Mouse (Mus musculus) stomach, embryonic 15.5 days (tissue): Measurements from ENCODE around the gene Gpatch8. TPM values are rescaled to one million over a fixed set of nuclear protein-coding genes. Genes with fewer than 3 reads are reported as not detected.
A peak's percentile ranks its signal among the peaks of the same experiment; 100 is the strongest.

Source experiments
- ATAC-seq: fragments of 200-750 bp; cut with Nextera tagmentation; 2 replicates; pipeline ENCODE4 v1.8.0; 2017; ENCODE audit warnings: low read depth, moderate number of reproducible peaks, moderate TSS enrichment; ENCODE audit not compliant: insufficient read depth, low FRiP score
- H3K27ac ChIP-seq: fragments of 300-500 bp; sonication (generic); 2 replicates; pipeline ENCODE4 v1.5.1; 2015; ENCODE audit warnings: mild to moderate bottlenecking, inconsistent platforms
- H3K27me3 ChIP-seq: fragments of 300-500 bp; sonication (generic); replicated peaks from 2 replicates; pipeline ENCODE4 v1.6.1; 2015; ENCODE audit warnings: inconsistent platforms
- H3K36me3 ChIP-seq: fragments of 300-500 bp; sonication (generic); 2 replicates; pipeline ENCODE4 v1.6.1; 2015; ENCODE audit warnings: inconsistent platforms
- H3K4me1 ChIP-seq: fragments of 300-500 bp; sonication (generic); 2 replicates; pipeline ENCODE4 v1.6.1; 2015; ENCODE audit warnings: inconsistent platforms
- H3K4me2 ChIP-seq: fragments of 300-500 bp; sonication (generic); 2 replicates; pipeline ENCODE4 v1.6.1; 2015; ENCODE audit warnings: mild to moderate bottlenecking, inconsistent platforms
- H3K4me3 ChIP-seq: fragments of 300-500 bp; sonication (generic); replicated peaks from 2 replicates; pipeline ENCODE4 v1.5.1; 2015; ENCODE audit warnings: inconsistent platforms
- H3K9ac ChIP-seq: fragments of 300-500 bp; sonication (generic); 2 replicates; pipeline ENCODE4 v1.6.1; 2015; ENCODE audit warnings: inconsistent platforms
- H3K9me3 ChIP-seq: fragments of 300-500 bp; sonication (generic); 2 replicates; pipeline ENCODE4 v1.6.1; 2016; ENCODE audit warnings: inconsistent platforms
- WGBS: fragments of 180-500 bp; shearing (Covaris S2); methylation state at CpG from one replicate; pipeline ENCODE4 v1.1.7; 2015; 5-methylcytosine and 5-hydroxymethylcytosine counted together
- polyA plus RNA-seq: library from polyadenylated mRNA; unstranded; fragments of >200 nt; fragmentation: Nextera tagmentation; extraction: Ambion mirVana; gene quantifications from 2 replicates; pipeline ENCODE4 v1.2.1, GENCODE M21; 2015

The Gpatch8 gene
- 47.4 and 51.0 TPM in 2 replicates for polyA plus RNA-seq

DNA sequence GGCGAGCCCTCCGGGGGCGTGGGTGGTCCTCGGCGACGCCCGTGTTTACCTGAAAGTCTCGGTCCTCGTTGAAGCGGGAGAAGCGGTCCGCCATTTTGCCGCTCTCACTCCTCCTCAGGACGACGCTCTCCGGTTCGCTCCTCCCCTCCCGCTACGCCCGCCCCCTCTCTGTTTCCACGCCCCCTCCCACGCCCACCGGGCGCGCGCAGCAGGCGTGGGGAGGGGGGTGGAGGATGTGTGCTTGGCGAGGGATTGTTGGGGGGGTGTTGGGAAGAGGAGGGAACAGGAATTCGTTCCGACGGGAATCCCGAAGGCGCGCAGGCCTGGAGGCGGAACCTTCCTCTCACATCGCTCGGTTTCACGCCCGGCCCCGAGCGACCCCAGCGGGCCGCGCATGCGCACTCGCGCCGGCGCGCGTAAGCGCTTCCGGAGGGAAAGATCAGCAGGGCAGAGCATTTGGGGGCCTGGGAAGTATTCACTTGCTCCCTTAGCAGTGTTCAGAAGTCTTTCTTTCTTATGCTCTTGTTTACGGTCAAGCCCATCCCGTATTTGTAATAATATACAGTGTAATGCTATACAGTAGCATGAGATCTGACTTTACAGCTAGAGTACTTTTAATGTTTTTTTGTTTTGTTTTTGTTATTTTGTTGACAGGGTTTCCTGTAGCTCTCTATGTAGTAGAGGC lies at the start of gene Gpatch8:
TSS of gene Gpatch8 (minus strand) at position 362 of the 685 bp plus-strand sequence.
- Histone ChIP-seq H3K27me3 (no peaks in the 10 kb centered on the region), H3K4me2 (peak within 1 kb of the TSS; percentile 64), H3K27ac (peak within 1 kb of the TSS; percentile 93), H3K4me3 (peak within 1 kb of the TSS; percentile 100), H3K36me3 (no peaks in the 10 kb centered on the region), H3K9ac (peak within 1 kb of the TSS; percentile 99), H3K4me1 (peaks cover 7% of the 10 kb centered on the region; the same call in 1 of the 2 replicates), H3K9me3 (no peaks in the 10 kb centered on the region)
- ATAC-seq, result peak; percentile 98
- WGBS, result under 1% methylated on average over 46 of the region's 55 CpGs

DNA sequence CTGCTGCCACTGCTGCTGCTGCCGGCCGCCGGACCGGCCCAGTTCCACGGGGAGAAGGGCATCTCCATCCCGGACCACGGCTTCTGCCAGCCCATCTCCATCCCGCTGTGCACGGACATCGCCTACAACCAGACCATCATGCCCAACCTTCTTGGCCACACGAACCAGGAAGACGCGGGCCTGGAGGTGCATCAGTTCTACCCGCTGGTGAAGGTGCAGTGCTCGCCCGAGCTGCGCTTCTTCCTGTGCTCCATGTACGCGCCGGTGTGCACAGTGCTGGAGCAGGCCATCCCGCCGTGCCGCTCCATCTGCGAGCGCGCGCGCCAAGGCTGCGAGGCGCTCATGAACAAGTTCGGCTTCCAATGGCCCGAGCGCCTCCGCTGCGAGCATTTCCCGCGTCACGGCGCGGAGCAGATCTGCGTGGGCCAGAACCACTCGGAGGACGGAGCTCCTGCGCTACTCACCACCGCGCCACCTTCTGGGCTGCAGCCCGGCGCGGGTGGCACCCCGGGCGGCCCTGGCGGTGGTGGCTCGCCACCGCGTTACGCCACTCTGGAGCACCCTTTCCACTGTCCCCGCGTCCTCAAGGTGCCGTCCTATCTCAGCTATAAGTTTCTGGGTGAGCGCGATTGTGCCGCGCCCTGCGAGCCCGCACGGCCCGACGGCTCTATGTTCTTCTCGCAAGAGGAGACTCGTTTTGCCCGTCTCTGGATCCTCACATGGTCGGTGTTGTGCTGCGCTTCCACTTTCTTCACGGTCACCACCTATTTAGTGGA lies 48.8 kb upstream of the Gpatch8 start:
- H3K4me2 ChIP-seq, result peak overlapping the region; percentile 86
- H3K27ac ChIP-seq, result peak overlapping the region; percentile 97
- peak; percentile 11; the same call in 1 of the 2 replicates for ATAC-seq
- no peaks in the 10 kb centered on the region for H3K36me3 ChIP-seq
- peaks cover 22% of the 10 kb centered on the region for H3K4me1 ChIP-seq
- WGBS, result under 1% methylated on average over 69 of the region's 74 CpGs
- H3K9me3 ChIP-seq, result no peaks in the 10 kb centered on the region
- H3K27me3 ChIP-seq, result no peaks in the 10 kb centered on the region
- peak overlapping the region; percentile 77 for H3K4me3 ChIP-seq
- H3K9ac ChIP-seq, result peak overlapping the region; percentile 81

DNA sequence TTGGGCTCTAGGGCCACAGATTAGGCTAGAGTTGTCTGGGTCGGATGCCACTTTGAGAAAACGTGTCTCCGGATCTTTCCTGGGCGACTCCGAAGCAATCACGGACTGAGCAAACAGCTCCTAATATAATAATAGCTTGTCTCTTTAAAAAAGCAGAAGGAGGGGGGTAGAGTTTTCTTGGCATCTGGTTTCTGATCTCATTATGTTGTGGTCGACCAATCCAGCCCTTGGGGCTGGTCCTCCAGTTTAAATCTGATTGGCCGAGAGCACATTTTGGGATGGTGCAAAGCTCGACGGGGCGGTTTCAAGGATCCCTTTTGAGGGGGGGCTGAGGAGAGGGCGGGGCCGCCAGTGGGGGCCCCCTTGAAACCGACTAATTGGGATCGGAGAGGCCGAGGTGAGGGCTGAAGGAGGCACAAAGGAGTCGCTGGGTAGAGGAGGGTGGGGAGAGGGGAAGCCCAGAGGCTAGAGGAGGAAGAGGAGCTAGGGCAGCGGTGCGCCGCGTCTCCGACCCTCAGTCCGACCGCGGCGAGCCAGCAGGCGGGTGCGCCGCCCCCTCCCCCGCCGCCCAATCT lies 47.9 kb upstream of the Gpatch8 start, which contains the start of gene Fzd2:
TSS of gene Fzd2 (plus strand) at position 387 of the 575 bp plus-strand sequence.
- peak; percentile 89 for ATAC-seq
- no peaks in the 10 kb centered on the region for H3K9me3 ChIP-seq
- H3K27me3 ChIP-seq, result no peaks in the 10 kb centered on the region
- WGBS, result under 1% methylated on average over 31 of the region's 31 CpGs
- peak within 1 kb of the TSS; percentile 77 for H3K4me3 ChIP-seq
- H3K36me3 ChIP-seq, result no peaks in the 10 kb centered on the region
- peak within 1 kb of the TSS; percentile 86 for H3K4me2 ChIP-seq
- H3K4me1 ChIP-seq, result peaks cover 15% of the 10 kb centered on the region
- H3K9ac ChIP-seq, result peak within 1 kb of the TSS; percentile 81
- H3K27ac ChIP-seq, result peak within 1 kb of the TSS; percentile 97

DNA sequence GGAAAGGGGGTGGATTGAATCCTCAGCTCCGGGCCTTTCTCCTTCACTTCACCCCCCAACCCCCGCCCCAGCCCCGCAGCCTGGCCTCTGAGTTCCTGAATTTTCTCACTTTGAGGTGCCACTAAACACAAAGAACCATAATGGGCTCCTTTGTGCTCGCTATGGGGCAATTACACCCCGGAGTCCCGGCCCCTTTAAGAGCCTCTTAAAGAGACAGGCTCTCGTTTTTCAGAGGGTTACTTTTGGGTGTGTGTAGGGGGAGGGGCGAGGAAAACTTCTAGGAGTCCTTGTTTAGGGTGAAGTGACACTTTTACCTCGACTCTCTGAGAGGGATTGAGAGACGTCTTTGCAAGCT lies 47.3 kb upstream of the Gpatch8 start:
- no peaks in the 10 kb centered on the region for H3K27me3 ChIP-seq
- H3K9me3 ChIP-seq, result no peaks in the 10 kb centered on the region
- H3K27ac ChIP-seq, result peak overlapping the region; percentile 97
- H3K9ac ChIP-seq, result peak overlapping the region; percentile 20; the same call in 1 of the 2 replicates
- ATAC-seq, result peak; percentile 63
- WGBS, result under 1% methylated on average over 10 of the region's 10 CpGs
- peak overlapping the region; percentile 86 for H3K4me2 ChIP-seq
- H3K36me3 ChIP-seq, result no peaks in the 10 kb centered on the region
- H3K4me3 ChIP-seq, result peak overlapping the region; percentile 77
- H3K4me1 ChIP-seq, result peaks cover 9% of the 10 kb centered on the region

DNA sequence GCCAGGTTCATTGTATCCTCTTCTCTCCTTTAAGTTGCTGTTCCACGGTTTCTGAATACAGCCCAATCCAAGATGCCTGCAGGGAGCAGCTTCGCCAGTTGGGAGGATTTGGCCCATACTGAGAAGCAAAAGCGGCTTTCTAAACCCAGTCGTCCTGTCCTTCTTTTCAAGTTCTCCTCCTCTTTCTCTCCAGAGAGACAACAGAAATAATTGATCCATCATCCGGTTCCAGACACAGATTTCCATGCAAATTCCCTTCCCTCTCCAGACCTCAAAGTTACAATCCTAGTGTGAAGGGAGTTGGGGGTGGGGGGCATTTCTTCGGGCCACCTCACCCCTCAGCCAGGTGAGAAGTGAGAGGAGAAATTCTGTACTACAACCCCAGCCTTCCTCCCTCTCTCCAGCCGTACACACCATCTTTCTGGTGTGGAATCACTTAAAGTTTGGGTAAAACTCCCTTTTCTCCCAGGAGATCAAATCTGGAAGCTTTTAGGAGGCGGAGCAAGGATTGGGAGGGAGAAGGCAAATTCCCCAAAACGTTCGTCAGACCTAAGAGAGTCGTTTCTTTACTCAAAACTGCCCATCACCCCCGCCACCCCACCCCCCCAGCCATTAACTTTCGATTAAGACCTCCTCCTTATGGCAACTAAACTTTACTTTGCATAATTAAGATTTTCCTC lies 46.8 kb upstream of the Gpatch8 start:
- H3K36me3 ChIP-seq, result no peaks in the 10 kb centered on the region
- H3K4me3 ChIP-seq, result peak overlapping the region; percentile 77
- peaks cover 4% of the 10 kb centered on the region; the same call in 1 of the 2 replicates for H3K4me1 ChIP-seq
- no peak for ATAC-seq
- peak overlapping the region; percentile 86 for H3K4me2 ChIP-seq
- peak overlapping the region; percentile 97 for H3K27ac ChIP-seq
- WGBS, result 4% methylated on average over 13 of the region's 13 CpGs
- no peaks in the 10 kb centered on the region for H3K9me3 ChIP-seq
- no peaks in the 10 kb centered on the region for H3K27me3 ChIP-seq
- peak overlapping the region; percentile 20 for H3K9ac ChIP-seq

DNA sequence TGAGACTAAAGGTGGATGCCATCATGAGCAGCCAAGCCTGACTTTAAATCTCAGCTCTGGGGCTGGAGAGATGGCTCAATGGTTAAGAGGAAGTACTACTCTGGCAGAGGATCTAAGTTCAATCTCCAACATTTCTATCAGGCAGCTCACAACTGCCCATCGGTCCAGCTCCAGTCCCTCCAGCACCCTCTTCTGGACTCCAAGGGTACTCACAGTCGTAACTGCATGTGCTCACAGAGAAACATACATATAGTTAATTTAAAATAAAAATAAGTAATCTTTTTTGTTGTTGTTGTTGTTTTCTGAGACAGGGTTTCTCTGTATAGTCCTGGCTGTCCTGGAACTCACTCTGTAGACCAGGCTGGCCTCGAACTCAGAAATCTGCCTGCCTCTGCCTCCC lies 43.7 kb upstream of the Gpatch8 start:
- no peak for ATAC-seq
- H3K4me2 ChIP-seq, result no peak overlapping the region
- 84% methylated on average over 3 of the region's 3 CpGs for WGBS

DNA sequence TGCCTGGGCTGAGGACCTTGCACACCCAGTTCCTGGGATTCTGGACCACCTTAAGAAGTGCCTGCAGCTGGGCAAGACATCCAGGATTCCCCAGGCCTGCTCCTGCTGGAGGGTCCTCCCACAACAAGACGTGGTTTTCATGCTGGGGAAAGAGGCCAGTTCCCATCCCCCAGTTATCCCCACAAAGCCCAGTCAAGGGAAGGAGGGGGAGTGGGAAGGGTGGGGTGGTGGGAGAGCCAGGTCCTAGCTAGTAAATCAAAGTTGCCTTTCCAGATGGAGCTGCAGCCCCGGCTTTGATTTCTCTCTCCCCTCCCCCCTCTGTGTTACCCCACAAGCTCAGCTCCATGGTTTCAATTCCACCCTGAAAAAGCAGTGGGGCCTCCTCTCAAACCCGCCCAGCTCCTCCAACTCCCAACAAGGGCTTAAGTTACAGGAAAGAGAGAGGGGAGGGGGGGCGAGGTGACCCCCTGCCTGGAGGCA lies 39.2 kb upstream of the Gpatch8 start:
- H3K27ac ChIP-seq, result peak overlapping the region; percentile 81
- WGBS, result 11% methylated on average over 4 of the region's 4 CpGs
- H3K27me3 ChIP-seq, result no peaks in the 10 kb centered on the region
- ATAC-seq, result peak; percentile 79
- no peak overlapping the region for H3K4me3 ChIP-seq
- H3K9me3 ChIP-seq, result no peaks in the 10 kb centered on the region
- H3K36me3 ChIP-seq, result no peaks in the 10 kb centered on the region
- peaks cover 12% of the 10 kb centered on the region for H3K4me1 ChIP-seq
- H3K4me2 ChIP-seq, result peak overlapping the region; percentile 29
- no peak overlapping the region for H3K9ac ChIP-seq

More for the DNA sequence above, 43.7 kb upstream of the Gpatch8 start:
- no peak overlapping the region for H3K4me3 ChIP-seq
- H3K4me1 ChIP-seq, result peaks cover 15% of the 10 kb centered on the region
- H3K27me3 ChIP-seq, result no peaks in the 10 kb centered on the region
- no peak overlapping the region for H3K9ac ChIP-seq
- H3K27ac ChIP-seq, result no peak overlapping the region
- H3K9me3 ChIP-seq, result no peaks in the 10 kb centered on the region
- H3K36me3 ChIP-seq, result no peaks in the 10 kb centered on the region

DNA sequence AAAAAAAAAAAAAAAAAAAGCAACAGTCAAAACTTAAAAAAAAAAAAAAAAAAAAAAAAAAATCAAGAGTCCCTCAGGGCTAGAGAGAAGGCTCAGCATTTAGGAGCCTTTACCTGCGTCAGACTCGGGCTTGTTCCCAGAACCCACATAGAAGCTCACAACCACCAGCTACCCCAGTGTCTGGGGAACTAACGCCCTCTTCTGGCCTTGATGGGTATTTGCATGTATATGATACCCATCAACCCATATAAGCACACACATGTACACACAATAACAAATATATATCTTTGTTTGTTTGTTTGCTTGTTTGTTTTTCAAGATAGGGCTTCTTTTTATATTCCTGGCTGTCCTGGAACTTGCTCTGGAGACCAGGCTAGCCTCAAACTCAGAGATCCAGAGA lies 31.4 kb upstream of the Gpatch8 start:
- no peaks in the 10 kb centered on the region for H3K36me3 ChIP-seq
- no peaks in the 10 kb centered on the region for H3K9me3 ChIP-seq
- no peaks in the 10 kb centered on the region for H3K27me3 ChIP-seq
- H3K4me1 ChIP-seq, result peaks cover 6% of the 10 kb centered on the region; the same call in 1 of the 2 replicates
- no peak overlapping the region for H3K4me3 ChIP-seq
- no peak overlapping the region for H3K27ac ChIP-seq
- ATAC-seq, result no peak
- H3K4me2 ChIP-seq, result no peak overlapping the region
- no peak overlapping the region for H3K9ac ChIP-seq
- 84% methylated on average over 3 of the region's 3 CpGs for WGBS

DNA sequence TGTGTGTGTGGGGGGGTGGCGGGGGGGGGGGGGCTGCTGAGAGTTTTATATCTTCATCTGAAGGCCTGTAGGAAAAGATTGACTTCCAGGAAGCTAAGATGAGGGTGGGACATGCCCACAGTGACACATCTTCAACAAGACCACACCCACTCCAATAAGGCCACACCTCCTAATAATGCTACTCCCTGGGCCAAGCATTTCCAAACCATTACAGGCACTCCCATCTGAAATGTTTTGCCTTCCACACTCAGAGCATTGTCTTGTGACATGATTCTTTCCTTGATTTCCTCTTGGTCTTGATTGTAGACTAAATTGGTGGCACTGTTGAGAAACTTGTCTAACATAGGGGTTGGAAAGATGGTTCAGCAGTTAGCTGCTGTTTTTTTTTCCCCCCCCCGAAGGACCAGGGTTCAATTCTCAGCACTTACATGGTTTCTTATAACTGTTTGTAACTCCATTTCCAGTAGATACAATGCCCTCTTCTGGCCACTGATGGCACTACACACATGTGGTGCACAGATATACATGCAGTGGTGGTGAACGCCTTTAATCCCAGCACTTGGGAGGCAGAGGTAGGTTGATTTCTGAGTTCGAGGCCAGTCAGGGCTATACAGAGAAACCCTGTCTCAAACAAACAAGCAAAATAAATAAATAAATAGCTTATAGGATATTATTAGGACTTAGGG lies 30.4 kb upstream of the Gpatch8 start:
- no peaks in the 10 kb centered on the region for H3K36me3 ChIP-seq
- no peak overlapping the region for H3K4me3 ChIP-seq
- peaks cover 11% of the 10 kb centered on the region for H3K4me1 ChIP-seq
- H3K27ac ChIP-seq, result no peak overlapping the region
- no peak overlapping the region for H3K4me2 ChIP-seq
- no peaks in the 10 kb centered on the region for H3K9me3 ChIP-seq
- no peak overlapping the region for H3K9ac ChIP-seq
- WGBS, result 92% methylated on average over 4 of the region's 4 CpGs
- H3K27me3 ChIP-seq, result no peaks in the 10 kb centered on the region
- no peak for ATAC-seq

DNA sequence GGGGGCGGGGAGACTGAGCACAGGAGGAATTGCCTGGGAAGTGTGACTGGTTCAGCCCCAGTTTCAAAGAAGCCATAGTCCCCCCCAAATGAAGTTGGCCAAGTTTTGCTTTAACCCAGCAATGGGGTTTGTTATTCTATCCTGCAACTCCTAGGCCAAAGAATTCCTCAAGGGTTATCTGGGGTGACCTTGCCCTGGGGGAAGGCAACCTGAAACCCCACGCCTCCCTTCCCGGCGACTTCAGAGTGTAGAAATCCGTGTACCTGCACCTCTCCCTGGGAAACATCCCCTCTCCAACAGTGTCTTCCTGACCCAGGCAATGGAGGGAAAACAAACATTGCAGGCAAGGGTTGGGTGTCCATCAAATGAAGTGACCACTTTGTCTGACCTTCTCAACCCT lies 26.5 kb upstream of the Gpatch8 start:
- Histone ChIP-seq H3K4me1 (peaks cover 16% of the 10 kb centered on the region), H3K36me3 (no peaks in the 10 kb centered on the region), H3K9me3 (no peaks in the 10 kb centered on the region), H3K4me2 (peak overlapping the region; percentile 27; the same call in 1 of the 2 replicates), H3K27me3 (no peaks in the 10 kb centered on the region), H3K4me3 (no peak overlapping the region), H3K9ac (no peak overlapping the region), H3K27ac (peak overlapping the region; percentile 86)
- 28% methylated on average over 5 of the region's 5 CpGs for WGBS
- no peak for ATAC-seq
